Mouse (Mus musculus) CH12.LX (cell line): ENCODE data around the gene Hebp1. TPM values are rescaled to one million over a fixed set of nuclear protein-coding genes. Genes with fewer than 3 reads are reported as not detected.

Experiments used
- DNase-seq: peaks from one replicate; pipeline ENCODE4 v3.0.0-alpha.2; 2013; ENCODE audit errors: extremely low read depth
- H3K27ac ChIP-seq: 2 replicates; pipeline ENCODE4 v1.5.1; 2012; ENCODE audit warnings: low read depth, mild to moderate bottlenecking, control low read depth, moderate library complexity; ENCODE audit not compliant: insufficient read depth
- H3K27me3 ChIP-seq: replicated peaks from 2 replicates; pipeline ENCODE3; 2012; ENCODE audit warnings: inconsistent platforms
- H3K36me3 ChIP-seq, 2 experiments: replicated peaks in 1 of 2; 2 replicates each; pipeline versions ENCODE3 to v1.6.1; 2012; ENCODE audit warnings: inconsistent platforms in 1 of 2, low read length in 1 of 2, mild to moderate bottlenecking in 1 of 2, mixed read lengths in 1 of 2, moderate library complexity in 1 of 2; ENCODE audit not compliant: control insufficient read depth in 1 of 2, insufficient read depth in 1 of 2
- H3K4me1 ChIP-seq, 2 experiments: 2 replicates each; pipeline ENCODE4 v1.6.1; 2012; ENCODE audit warnings: inconsistent platforms in 1 of 2, moderate library complexity in 1 of 2; ENCODE audit not compliant: insufficient read depth in 2 of 2, control insufficient read depth in 1 of 2
- H3K4me2 ChIP-seq: 2 replicates; pipeline ENCODE4 v1.6.1; 2012; ENCODE audit warnings: low read depth, mild to moderate bottlenecking, control low read depth; ENCODE audit not compliant: poor library complexity, insufficient read depth, severe bottlenecking
- H3K4me3 ChIP-seq, 3 experiments: fragments of 150-350 bp in 1 of 3; sonication (generic) in 1 of 3; replicated peaks in 1 of 3; 2 replicates each; pipeline versions ENCODE3 to v1.5.1; 2011 to 2012; ENCODE audit warnings: low read depth in 2 of 3, low read length in 2 of 3, mild to moderate bottlenecking in 2 of 3, moderate library complexity in 2 of 3, control low read depth in 1 of 3, improper control_type of control experiment in 1 of 3, inconsistent platforms in 1 of 3, mixed read lengths in 1 of 3; ENCODE audit not compliant: poor library complexity in 1 of 3
- H3K79me2 ChIP-seq: replicated peaks from 2 replicates; pipeline ENCODE4 v1.6.1; 2012; ENCODE audit warnings: mild to moderate bottlenecking, moderate library complexity; ENCODE audit not compliant: control insufficient read depth, poor library complexity, insufficient read depth, severe bottlenecking; ENCODE audit errors: extremely low read depth
- H3K9ac ChIP-seq: 2 replicates; pipeline ENCODE4 v1.6.1; 2012; ENCODE audit warnings: low read depth, mild to moderate bottlenecking, control low read depth, moderate library complexity; ENCODE audit not compliant: insufficient read depth
- H3K9me3 ChIP-seq: replicated peaks from 2 replicates; pipeline ENCODE3; 2012; ENCODE audit warnings: low read length, inconsistent platforms, mixed read lengths
- CHD1 ChIP-seq: IDR thresholded peaks from 2 replicates; pipeline ENCODE4 v1.6.1; 2012; ENCODE audit warnings: low read depth, low read length, improper control_type of control experiment, inconsistent platforms
- CTCF ChIP-seq, 2 experiments: IDR thresholded peaks in 1 of 2; conservative IDR thresholded peaks in 1 of 2; 2 replicates each; pipeline ENCODE4 v1.5.1; 2011 to 2012; ENCODE audit warnings: low read depth in 2 of 2, low read length in 2 of 2, improper control_type of control experiment in 1 of 2, inconsistent platforms in 1 of 2, mild to moderate bottlenecking in 1 of 2, moderate library complexity in 1 of 2
- ELF1 ChIP-seq: IDR thresholded peaks from 2 replicates; pipeline ENCODE4 v1.6.1; 2014; ENCODE audit warnings: low read depth, mild to moderate bottlenecking, inconsistent platforms, low read length, improper control_type of control experiment
- EP300 ChIP-seq: IDR thresholded peaks from 2 replicates; pipeline ENCODE4 v1.6.1; 2011; ENCODE audit warnings: low read length, improper control_type of control experiment
- ETS1 ChIP-seq: conservative IDR thresholded peaks from 2 replicates; pipeline ENCODE4 v1.6.1; 2012; ENCODE audit warnings: low read depth, mild to moderate bottlenecking, inconsistent platforms, low read length, improper control_type of control experiment, moderate library complexity
- JUN ChIP-seq: IDR thresholded peaks from 2 replicates; pipeline ENCODE4 v1.6.1; 2011; ENCODE audit warnings: low read depth, mild to moderate bottlenecking, low read length, improper control_type of control experiment, moderate library complexity; ENCODE audit not compliant: insufficient read depth
- KAT2A ChIP-seq: IDR thresholded peaks from 2 replicates; pipeline ENCODE4 v1.6.1; 2012; ENCODE audit warnings: low read length, improper control_type of control experiment, inconsistent platforms; ENCODE audit not compliant: insufficient replicate concordance
- MAFK ChIP-seq: IDR thresholded peaks from 2 replicates; pipeline ENCODE4 v1.6.1; 2011; ENCODE audit warnings: low read length, improper control_type of control experiment; ENCODE audit not compliant: insufficient replicate concordance
- MXI1 ChIP-seq: IDR thresholded peaks from 2 replicates; pipeline ENCODE4 v1.6.1; 2011; ENCODE audit warnings: mild to moderate bottlenecking, low read depth, low read length, improper control_type of control experiment
- NELFE ChIP-seq: IDR thresholded peaks from 2 replicates; pipeline ENCODE4 v1.6.1; 2011; ENCODE audit warnings: low read depth, low read length, improper control_type of control experiment
- NRF1 ChIP-seq: IDR thresholded peaks from 2 replicates; pipeline ENCODE4 v1.6.1; 2014; ENCODE audit warnings: low read depth, mild to moderate bottlenecking, inconsistent platforms, low read length, improper control_type of control experiment, moderate library complexity
- POLR2AphosphoS2 ChIP-seq: IDR thresholded peaks from 2 replicates; pipeline ENCODE4 v1.6.1; 2011; ENCODE audit warnings: low read depth, low read length, improper control_type of control experiment
- RCOR1 ChIP-seq: conservative IDR thresholded peaks from 2 replicates; pipeline ENCODE4 v1.6.1; 2012; ENCODE audit warnings: low read depth, mild to moderate bottlenecking, inconsistent platforms, low read length, improper control_type of control experiment
- SMC3 ChIP-seq: IDR thresholded peaks from 2 replicates; pipeline ENCODE4 v1.6.1; 2011; ENCODE audit warnings: low read depth, low read length, improper control_type of control experiment
- TBP ChIP-seq: conservative IDR thresholded peaks from 2 replicates; pipeline ENCODE4 v1.6.1; 2011; ENCODE audit warnings: low read depth, low read length, improper control_type of control experiment
- TCF12 ChIP-seq: IDR thresholded peaks from 2 replicates; pipeline ENCODE4 v1.6.1; 2014; ENCODE audit warnings: low read depth, mild to moderate bottlenecking, inconsistent platforms, low read length, improper control_type of control experiment
- UBTF ChIP-seq: IDR thresholded peaks from 2 replicates; pipeline ENCODE4 v1.6.1; 2012; ENCODE audit warnings: low read depth, mild to moderate bottlenecking, inconsistent platforms, low read length, improper control_type of control experiment, moderate library complexity
- USF1 ChIP-seq: IDR thresholded peaks from 2 replicates; pipeline ENCODE4 v1.6.1; 2014; ENCODE audit warnings: low read depth, mild to moderate bottlenecking, inconsistent platforms, low read length, improper control_type of control experiment
- dilution Hi-C: fragments of 300-500 bp; cut with MboI; formaldehyde crosslinking; loops from 2 replicates; pipeline ENCODE4 v1.14.3; 2020; ENCODE audit warnings: low sequenced_read_pairs; ENCODE audit not compliant: extremely low pct_unique_long_range_greater_than_20kb, extremely low pct_ligation_motif_present
- in situ Hi-C: fragments of 300-500 bp; cut with MboI; formaldehyde crosslinking; loops from 3 replicates; pipeline ENCODE4 v1.14.3; 2019; ENCODE audit warnings: low sequenced_read_pairs, low pct_ligation_motif_present, low pct_unique_long_range_greater_than_20kb, mixed read lengths
- polyA plus RNA-seq: library from polyadenylated mRNA; unstranded; fragments of >175 nt; gene quantifications from 2 replicates; pipeline ENCODE4 v1.2.1, GENCODE M21; 2012; ENCODE audit warnings: low read depth; ENCODE audit not compliant: insufficient read length
- total RNA-seq, 2 experiments: library from RNA; depleted of rRNA; stranded (reverse); fragments of 300-350 nt in 1 of 2; fragments of >200 nt in 1 of 2; gene quantifications; 2 replicates each; pipeline ENCODE4 v1.2.3; 2012 to 2014

Hebp1 gene
- total and polyA plus RNA-seq, 3 experiments = not detected

DNA sequence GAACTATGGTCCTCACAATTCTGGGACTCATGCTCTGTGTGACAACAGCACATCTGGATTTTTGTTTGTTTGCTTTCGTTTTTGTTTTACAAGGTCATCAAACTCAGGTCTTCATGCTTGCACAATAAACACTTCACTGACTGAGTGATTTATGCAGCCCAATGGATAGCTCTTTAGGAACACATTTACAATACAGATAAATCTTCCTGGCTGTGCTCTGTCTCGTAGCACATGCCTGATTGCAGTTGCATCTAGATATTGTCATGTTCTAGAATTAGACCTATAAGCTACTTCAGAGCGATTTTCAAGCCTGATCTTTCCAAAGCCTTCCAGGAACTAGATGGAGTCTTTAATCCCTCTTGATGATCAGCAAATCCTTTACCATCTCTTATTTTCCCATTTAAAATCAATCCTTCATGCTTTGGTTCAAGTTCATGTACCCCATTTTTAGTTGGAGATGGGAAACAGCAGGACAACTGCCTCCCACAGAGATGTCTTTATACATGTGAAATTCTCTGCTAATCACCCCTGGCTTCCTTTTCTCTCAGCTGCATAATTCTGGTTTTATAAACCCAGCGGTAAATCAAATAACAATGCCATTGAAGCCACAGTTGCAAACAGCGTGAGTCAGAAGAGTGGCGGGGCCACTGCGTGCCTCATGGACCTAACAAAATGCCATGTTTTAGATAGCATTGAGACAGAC lies 85.3 kb downstream of the Hebp1 start:
- no peak overlapping the region for H3K27ac ChIP-seq
- peak overlapping the region; percentile 23; the same call in 1 of the 2 replicates for H3K4me2 ChIP-seq
- dilution Hi-C loops = no loop called here
- H3K79me2 ChIP-seq = no peaks in the 10 kb centered on the region
- no peak for DNase-seq
- no peaks in the 10 kb centered on the region; a peak in 1 of 4 replicates for H3K4me1 ChIP-seq
- no peaks in the 10 kb centered on the region for H3K27me3 ChIP-seq
- in situ Hi-C loops = no loop called here
- H3K4me3 ChIP-seq = no peak overlapping the region
- no peak for TF ChIP-seq TBP
- no peak for TF ChIP-seq ELF1
- TF ChIP-seq MXI1 = no peak
- no peak for TF ChIP-seq SMC3
- TF ChIP-seq, all 38 proteins: peak for 0
- no peaks in the 10 kb centered on the region for H3K9me3 ChIP-seq
- H3K9ac ChIP-seq = no peak overlapping the region
- H3K36me3 ChIP-seq = no peaks in the 10 kb centered on the region

DNA sequence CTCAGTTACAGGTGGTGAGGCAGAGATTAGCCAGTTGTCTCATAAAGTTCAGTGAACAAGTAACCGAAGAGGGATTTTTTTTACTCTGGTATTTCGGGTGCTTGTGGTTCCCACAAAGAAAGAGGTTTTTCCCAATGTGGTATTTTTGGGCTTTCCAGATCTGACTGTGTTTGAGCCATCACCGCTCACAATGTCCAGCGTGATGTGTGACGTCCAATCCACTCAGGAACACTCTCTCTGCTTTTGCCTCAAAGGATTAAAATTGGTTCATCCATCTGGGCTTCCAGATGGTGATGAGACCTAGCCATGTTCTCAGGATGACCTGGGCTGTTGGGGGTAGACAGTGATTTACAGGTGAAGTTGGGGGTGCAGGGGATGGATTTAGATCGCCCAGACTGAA lies 90.8 kb downstream of the Hebp1 start:
- Histone ChIP-seq H3K27me3 (no peaks in the 10 kb centered on the region), H3K4me2 (no peak overlapping the region), H3K79me2 (no peaks in the 10 kb centered on the region)
- TF ChIP-seq POLR2AphosphoS2 (no peak), TCF12 (no peak), ETS1 (no peak), KAT2A (no peak), NRF1 (no peak), NELFE (no peak), EP300 (no peak), MAFK (no peak), CTCF (conservative IDR thresholded peaks at IDR 0.05 in 1 of 2, IDR thresholded peaks at IDR 0.05 in 1 of 2; ENCODE audit: low read depth in 2 of 2, low read length in 2 of 2) (no peak), CHD1 (no peak), JUN (no peak), USF1 (no peak), TBP (no peak), RCOR1 (no peak), UBTF (no peak)
- TF ChIP-seq, all 38 proteins: peak for 0
- Histone ChIP-seq H3K9me3 (no peaks in the 10 kb centered on the region), H3K9ac (no peak overlapping the region), H3K27ac (no peak overlapping the region), H3K4me1 (no peaks in the 10 kb centered on the region; a peak in 1 of 4 replicates), H3K36me3 (no peaks in the 10 kb centered on the region), H3K4me3 (no peak overlapping the region)
- no peak for DNase-seq
- in situ Hi-C loops (no loop called here), dilution Hi-C loops (no loop called here)
